ENCODE assay signal across 25 mouse cellular contexts in genomic region chr9:84587791-84588190, GRCm38 (mm10).
"Had no signal": no experiment of that assay in that cellular context is flagged by ENCODE, and none has a peak within 500 bp of the region (broad histone marks: within the 10 kb centered on the region; RNA-seq: fewer than 3 reads in every experiment).

No protein-coding gene starts in this region.

- H3K4me1 ChIP-seq: heart, embryonic 10.5 days; heart, embryonic 12.5 days; heart, embryonic 13.5 days; heart, embryonic 15.5 days; hindbrain, embryonic 10.5 days; hindbrain, embryonic 12.5 days; hindbrain, embryonic 13.5 days; hindbrain, embryonic 15.5 days; intestine, embryonic 15.5 days; kidney, embryonic 15.5 days had no signal

- DNase-seq: heart, postnatal 10 days; heart, postnatal 14 days; heart, postnatal 36 days; heart, postnatal 4 days; kidney, adult 11 months; kidney, adult 18-20 months; kidney, postnatal 25 days; kidney, postnatal 4 days; layer of hippocampus, adult 9-11 months; layer of hippocampus, postnatal 36 days had no signal

- H3K4me3 ChIP-seq: heart, embryonic 10.5 days; heart, embryonic 12.5 days; heart, embryonic 13.5 days; heart, embryonic 15.5 days; hindbrain, embryonic 10.5 days; hindbrain, embryonic 12.5 days; hindbrain, embryonic 13.5 days; hindbrain, embryonic 15.5 days; intestine, embryonic 15.5 days; kidney, embryonic 15.5 days; layer of hippocampus, adult 2 months; left cerebral cortex, adult 2 months had no signal

- H3K27me3 ChIP-seq: heart, embryonic 12.5 days; heart, embryonic 13.5 days; heart, embryonic 15.5 days; hindbrain, embryonic 12.5 days; hindbrain, embryonic 13.5 days; hindbrain, embryonic 15.5 days; intestine, embryonic 15.5 days; kidney, embryonic 15.5 days had no signal

- H3K36me3 ChIP-seq: heart, embryonic 10.5 days; heart, embryonic 12.5 days; heart, embryonic 13.5 days; heart, embryonic 15.5 days; hindbrain, embryonic 10.5 days; hindbrain, embryonic 12.5 days; hindbrain, embryonic 13.5 days; hindbrain, embryonic 15.5 days; intestine, embryonic 15.5 days; kidney, embryonic 15.5 days had no signal

- H3K27ac ChIP-seq: heart, embryonic 10.5 days; heart, embryonic 13.5 days; heart, embryonic 15.5 days; hindbrain, embryonic 10.5 days; hindbrain, embryonic 12.5 days; hindbrain, embryonic 13.5 days; hindbrain, embryonic 14.5 days; hindbrain, embryonic 15.5 days; hindbrain, postnatal 0 days; intestine, embryonic 15.5 days; kidney, embryonic 15.5 days; kidney, postnatal 0 days; layer of hippocampus, adult 2 months; left cerebral cortex, adult 2 months had no signal
